Mouse (Mus musculus) stomach, embryonic 15.5 days (tissue): ENCODE data around the gene Polr2e. TPM values are rescaled to one million over a fixed set of nuclear protein-coding genes. Genes with fewer than 3 reads are reported as not detected.

Source experiments
- ATAC-seq: fragments of 200-750 bp; cut with Nextera tagmentation; 2 replicates; pipeline ENCODE4 v1.8.0; 2017; ENCODE audit warnings: low read depth, moderate number of reproducible peaks, moderate TSS enrichment; ENCODE audit not compliant: insufficient read depth, low FRiP score
- H3K27ac ChIP-seq: fragments of 300-500 bp; sonication (generic); 2 replicates; pipeline ENCODE4 v1.5.1; 2015; ENCODE audit warnings: mild to moderate bottlenecking, inconsistent platforms
- H3K27me3 ChIP-seq: fragments of 300-500 bp; sonication (generic); replicated peaks from 2 replicates; pipeline ENCODE4 v1.6.1; 2015; ENCODE audit warnings: inconsistent platforms
- H3K36me3 ChIP-seq: fragments of 300-500 bp; sonication (generic); 2 replicates; pipeline ENCODE4 v1.6.1; 2015; ENCODE audit warnings: inconsistent platforms
- H3K4me1 ChIP-seq: fragments of 300-500 bp; sonication (generic); 2 replicates; pipeline ENCODE4 v1.6.1; 2015; ENCODE audit warnings: inconsistent platforms
- H3K4me2 ChIP-seq: fragments of 300-500 bp; sonication (generic); 2 replicates; pipeline ENCODE4 v1.6.1; 2015; ENCODE audit warnings: mild to moderate bottlenecking, inconsistent platforms
- H3K4me3 ChIP-seq: fragments of 300-500 bp; sonication (generic); replicated peaks from 2 replicates; pipeline ENCODE4 v1.5.1; 2015; ENCODE audit warnings: inconsistent platforms
- H3K9ac ChIP-seq: fragments of 300-500 bp; sonication (generic); 2 replicates; pipeline ENCODE4 v1.6.1; 2015; ENCODE audit warnings: inconsistent platforms
- H3K9me3 ChIP-seq: fragments of 300-500 bp; sonication (generic); 2 replicates; pipeline ENCODE4 v1.6.1; 2016; ENCODE audit warnings: inconsistent platforms
- WGBS: fragments of 180-500 bp; shearing (Covaris S2); methylation state at CpG from one replicate; pipeline ENCODE4 v1.1.7; 2015; 5-methylcytosine and 5-hydroxymethylcytosine counted together
- polyA plus RNA-seq: library from polyadenylated mRNA; unstranded; fragments of >200 nt; fragmentation: Nextera tagmentation; extraction: Ambion mirVana; gene quantifications from 2 replicates; pipeline ENCODE4 v1.2.1, GENCODE M21; 2015

Polr2e gene
- 188 and 199 TPM in 2 replicates for polyA plus RNA-seq

- H3K9me3 ChIP-seq: no peaks in the 10 kb centered on the region
- H3K9ac ChIP-seq: peak within 1 kb of the TSS; percentile 72
- H3K4me1 ChIP-seq: peaks cover 13% of the 10 kb centered on the region
- under 1% methylated on average over 40 of the region's 40 CpGs for WGBS
- peak; percentile 97 for ATAC-seq
- H3K4me3 ChIP-seq: peak within 1 kb of the TSS; percentile 66
- peaks cover 30% of the 10 kb centered on the region for H3K36me3 ChIP-seq
- peak within 1 kb of the TSS; percentile 41 for H3K27ac ChIP-seq
- peak within 1 kb of the TSS; percentile 63 for H3K4me2 ChIP-seq
- no peaks in the 10 kb centered on the region for H3K27me3 ChIP-seq
Observed at GRCm38 (mm10) chr10:80039559-80039979, at the start of gene Polr2e. Polr2e (minus strand) TSS chr10:80039795.

GRCm38 (mm10) chr10:80089146-80089545, 49.6 kb upstream of the Polr2e start:
- H3K9me3 ChIP-seq: no peaks in the 10 kb centered on the region
- no peak overlapping the region for H3K4me2 ChIP-seq
- 58% methylated on average over 4 of the region's 4 CpGs for WGBS
- no peak overlapping the region for H3K4me3 ChIP-seq
- peaks cover 18% of the 10 kb centered on the region for H3K4me1 ChIP-seq
- ATAC-seq: no peak
- peaks cover 8% of the 10 kb centered on the region for H3K36me3 ChIP-seq
- H3K27me3 ChIP-seq: no peaks in the 10 kb centered on the region
- H3K9ac ChIP-seq: no peak overlapping the region
- H3K27ac ChIP-seq: no peak overlapping the region

DNA sequence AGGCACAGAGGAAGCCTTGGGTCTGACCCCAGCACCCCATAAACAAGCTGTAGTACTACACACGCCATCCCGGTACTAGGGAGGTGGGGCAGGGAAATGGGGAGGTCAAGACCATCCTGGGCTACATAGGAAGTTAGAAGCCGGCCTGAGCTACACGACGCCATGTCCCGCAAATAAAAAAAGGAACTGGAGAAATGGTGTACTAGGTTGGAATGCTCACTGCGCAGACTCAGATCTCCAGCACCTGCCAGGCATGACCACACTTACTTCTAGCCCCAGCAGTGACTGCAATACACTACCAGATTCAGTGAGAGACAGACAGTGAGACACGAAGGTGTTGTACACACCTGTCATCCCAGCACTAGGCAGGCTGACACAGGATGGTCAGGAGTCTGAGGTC, 47.9 kb upstream of the Polr2e start:
- Histone ChIP-seq H3K27me3 (no peaks in the 10 kb centered on the region), H3K4me1 (peaks cover 19% of the 10 kb centered on the region), H3K4me2 (no peak overlapping the region), H3K9me3 (no peaks in the 10 kb centered on the region), H3K36me3 (peaks cover 13% of the 10 kb centered on the region), H3K27ac (no peak overlapping the region), H3K9ac (no peak overlapping the region), H3K4me3 (no peak overlapping the region)
- ATAC-seq: no peak
- 90% methylated on average over 8 of the region's 8 CpGs for WGBS

- H3K9me3 ChIP-seq: no peaks in the 10 kb centered on the region
- WGBS: 63% methylated on average over 3 of the region's 3 CpGs
Observed at GRCm38 (mm10) chr10:80086847-80087246, 47.3 kb upstream of the Polr2e start.

GRCm38 (mm10) chr10:80084817-80085487, 45.4 kb upstream of the Polr2e start:
- no peaks in the 10 kb centered on the region for H3K9me3 ChIP-seq
- ATAC-seq: peak; percentile 6; the same call in 1 of the 2 replicates
- 61% methylated on average over 9 of the region's 9 CpGs for WGBS
- peak overlapping the region; percentile 35; the same call in 1 of the 2 replicates for H3K27ac ChIP-seq
- H3K4me1 ChIP-seq: peaks cover 14% of the 10 kb centered on the region
- no peak overlapping the region for H3K4me3 ChIP-seq
- H3K36me3 ChIP-seq: peaks cover 29% of the 10 kb centered on the region
- no peak overlapping the region for H3K4me2 ChIP-seq
- no peaks in the 10 kb centered on the region for H3K27me3 ChIP-seq
- no peak overlapping the region for H3K9ac ChIP-seq

More at GRCm38 (mm10) chr10:80086847-80087246, 47.3 kb upstream of the Polr2e start:
- peaks cover 15% of the 10 kb centered on the region for H3K4me1 ChIP-seq
- no peak overlapping the region for H3K4me3 ChIP-seq
- H3K36me3 ChIP-seq: peaks cover 19% of the 10 kb centered on the region
- H3K4me2 ChIP-seq: no peak overlapping the region
- no peak for ATAC-seq
- H3K9ac ChIP-seq: no peak overlapping the region
- no peaks in the 10 kb centered on the region for H3K27me3 ChIP-seq
- H3K27ac ChIP-seq: no peak overlapping the region

- ATAC-seq: peak; percentile 71
- Histone ChIP-seq H3K36me3 (peaks cover 29% of the 10 kb centered on the region), H3K9ac (no peak overlapping the region), H3K4me2 (no peak overlapping the region), H3K4me1 (peaks cover 14% of the 10 kb centered on the region), H3K27ac (no peak overlapping the region), H3K4me3 (no peak overlapping the region), H3K27me3 (no peaks in the 10 kb centered on the region), H3K9me3 (no peaks in the 10 kb centered on the region)
- WGBS: 71% methylated on average over 3 of the region's 3 CpGs
Observed at GRCm38 (mm10) chr10:80081075-80081474, 41.5 kb upstream of the Polr2e start.

DNA sequence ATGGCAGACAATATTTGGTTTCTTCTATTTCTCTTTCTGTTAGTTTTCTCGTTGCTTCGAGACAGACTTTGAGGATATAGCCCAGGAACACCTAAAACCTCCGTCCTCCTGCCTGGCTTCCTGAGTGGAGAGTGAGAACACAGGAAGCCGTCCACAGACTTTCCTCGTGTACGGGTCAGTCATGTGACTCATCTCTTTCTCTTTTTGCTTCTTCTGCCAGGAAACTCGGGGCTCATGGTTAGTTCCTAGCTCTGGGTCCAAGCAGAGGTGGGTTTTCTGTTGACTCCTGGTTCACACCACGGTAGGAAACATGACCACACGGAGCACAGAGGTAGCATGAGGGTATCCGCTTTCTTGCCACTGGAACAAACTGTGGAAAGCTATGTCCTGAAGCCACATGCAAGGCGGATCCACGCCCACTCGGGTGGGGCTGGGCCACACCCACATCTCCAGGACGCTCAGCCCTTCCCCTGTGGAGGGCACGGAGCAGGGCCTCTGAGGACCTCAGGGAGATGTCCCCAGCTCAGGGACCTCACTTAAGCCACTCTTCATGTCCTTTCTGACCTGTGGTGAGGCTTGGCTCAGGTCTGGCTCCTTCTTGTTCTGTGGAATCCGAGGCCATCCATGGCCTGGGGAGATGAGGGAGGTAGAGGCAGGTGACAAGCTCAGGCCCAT, 40.9 kb upstream of the Polr2e start:
- 72% methylated on average over 16 of the region's 16 CpGs for WGBS
- peak; percentile 67; the same call in 1 of the 2 replicates for ATAC-seq
- H3K27me3 ChIP-seq: no peaks in the 10 kb centered on the region
- H3K27ac ChIP-seq: no peak overlapping the region
- H3K4me1 ChIP-seq: peaks cover 17% of the 10 kb centered on the region
- no peaks in the 10 kb centered on the region for H3K9me3 ChIP-seq
- no peak overlapping the region for H3K4me3 ChIP-seq
- H3K9ac ChIP-seq: no peak overlapping the region
- H3K4me2 ChIP-seq: no peak overlapping the region
- peaks cover 29% of the 10 kb centered on the region for H3K36me3 ChIP-seq

DNA sequence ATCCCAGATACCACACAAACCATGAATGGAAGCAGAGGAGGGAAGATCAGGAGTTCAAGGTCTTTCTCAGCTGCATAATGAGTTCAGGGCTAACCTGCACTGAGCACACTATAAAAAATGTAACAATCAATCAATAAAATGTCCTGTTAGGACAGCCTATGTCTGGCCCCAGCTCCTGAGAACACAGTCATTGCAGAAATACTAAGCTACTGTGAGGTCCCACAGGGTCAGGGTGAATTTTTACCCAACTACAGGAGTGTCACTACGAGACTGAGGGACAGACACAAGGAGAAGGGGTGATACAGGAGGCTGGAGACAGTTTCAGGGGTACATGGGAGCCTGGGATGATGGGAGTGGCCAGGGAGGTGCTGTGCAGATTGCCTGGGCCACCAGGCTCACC, 38.8 kb upstream of the Polr2e start:
- no peak overlapping the region for H3K4me2 ChIP-seq
- H3K4me1 ChIP-seq: peaks cover 11% of the 10 kb centered on the region; the same call in 1 of the 2 replicates
- H3K4me3 ChIP-seq: no peak overlapping the region
- H3K9me3 ChIP-seq: no peaks in the 10 kb centered on the region
- H3K9ac ChIP-seq: no peak overlapping the region
- ATAC-seq: no peak
- H3K27ac ChIP-seq: no peak overlapping the region
- peaks cover 17% of the 10 kb centered on the region for H3K36me3 ChIP-seq
- 96% methylated on average over 1 of the region's 1 CpGs for WGBS
- H3K27me3 ChIP-seq: no peaks in the 10 kb centered on the region

- WGBS: 86% methylated on average over 5 of the region's 5 CpGs
- H3K4me3 ChIP-seq: no peak overlapping the region
- peaks cover 11% of the 10 kb centered on the region; the same call in 1 of the 2 replicates for H3K4me1 ChIP-seq
- H3K4me2 ChIP-seq: no peak overlapping the region
- no peaks in the 10 kb centered on the region for H3K9me3 ChIP-seq
- peaks cover 14% of the 10 kb centered on the region for H3K36me3 ChIP-seq
- H3K27me3 ChIP-seq: no peaks in the 10 kb centered on the region
- no peak for ATAC-seq
- H3K27ac ChIP-seq: no peak overlapping the region
- H3K9ac ChIP-seq: no peak overlapping the region
Observed at GRCm38 (mm10) chr10:80077312-80077711, 37.7 kb upstream of the Polr2e start.

- Histone ChIP-seq H3K27me3 (no peaks in the 10 kb centered on the region), H3K4me1 (peaks cover 19% of the 10 kb centered on the region), H3K4me2 (no peak overlapping the region), H3K9ac (no peak overlapping the region), H3K4me3 (no peak overlapping the region), H3K27ac (no peak overlapping the region), H3K9me3 (no peaks in the 10 kb centered on the region), H3K36me3 (peaks cover 5% of the 10 kb centered on the region)
- WGBS: 96% methylated on average over 4 of the region's 4 CpGs
- no peak for ATAC-seq
Observed at GRCm38 (mm10) chr10:80076386-80076785, 36.8 kb upstream of the Polr2e start.

DNA sequence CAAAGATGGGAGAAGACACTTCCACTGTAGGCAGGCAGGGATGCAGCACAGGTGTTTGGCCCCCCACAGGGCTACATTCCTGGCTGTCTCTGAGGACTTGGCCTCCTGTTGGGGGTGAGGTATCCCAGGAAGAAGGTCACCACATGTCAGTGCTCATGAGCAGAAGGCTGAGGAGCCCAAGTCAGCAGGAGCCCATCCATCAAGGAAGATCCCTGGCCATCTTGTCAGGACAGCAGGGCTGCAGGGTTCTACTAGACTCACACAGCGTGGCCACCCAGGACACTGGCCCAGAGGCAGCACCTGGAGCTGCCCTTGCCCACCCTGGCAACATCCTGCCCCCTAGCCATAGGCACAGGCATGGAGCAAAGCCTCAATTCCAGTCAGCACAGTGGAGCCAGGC, 36.3 kb upstream of the Polr2e start:
- WGBS: 65% methylated on average over 1 of the region's 1 CpGs
- peaks cover 22% of the 10 kb centered on the region for H3K4me1 ChIP-seq
- no peaks in the 10 kb centered on the region for H3K9me3 ChIP-seq
- H3K9ac ChIP-seq: no peak overlapping the region
- H3K36me3 ChIP-seq: peaks cover 3% of the 10 kb centered on the region; the same call in 1 of the 2 replicates
- no peak overlapping the region for H3K27ac ChIP-seq
- no peak overlapping the region for H3K4me2 ChIP-seq
- H3K4me3 ChIP-seq: no peak overlapping the region
- no peak for ATAC-seq
- H3K27me3 ChIP-seq: no peaks in the 10 kb centered on the region
